Mouse (Mus musculus): ENCODE measurements around the gene Prss46. TPM values are rescaled to one million over a fixed set of nuclear protein-coding genes. Genes with fewer than 3 reads are reported as not detected.
"Not testable (repeated sequence)": the region's sequence is repeated elsewhere in the genome, so short reads cannot be mapped to it uniquely, and the experiment has no call there.

The Prss46 gene
- total and polyA plus RNA-seq, 2 experiments: not detected

DNA sequence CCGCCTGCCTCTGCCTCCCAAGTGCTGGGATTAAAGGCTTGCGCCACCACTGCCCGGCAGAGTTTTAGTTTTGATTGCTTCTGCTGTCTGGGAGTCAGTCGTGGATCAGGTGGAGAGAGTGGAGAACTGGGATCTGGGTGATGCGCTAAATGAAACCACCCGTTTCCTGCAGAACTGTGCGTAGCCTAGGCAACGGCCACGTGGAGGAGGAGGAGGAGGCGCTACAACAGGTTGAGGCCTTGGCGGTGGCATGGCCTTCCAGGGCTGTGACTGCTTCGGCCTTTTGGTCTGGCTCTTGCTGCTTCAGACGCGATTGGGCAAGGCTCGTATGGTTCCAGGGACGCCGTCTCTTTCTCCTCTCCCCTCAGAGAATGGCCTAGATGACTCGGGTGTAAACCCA is 30.5 kb upstream of the Prss46 start, which contains the start of gene Prss44:
TSS of gene Prss44 (plus strand) at position 206 of the 400 bp plus-strand sequence.
- Histone ChIP-seq H3K27ac (replicated peaks; ENCODE audit: insufficient read depth, low read depth, low read length) (no peak within 1 kb of the TSS), H3K4me3 (ENCODE audit: insufficient read depth, low read depth, low read length) (no peak within 1 kb of the TSS), H3K27me3 (ENCODE audit: control insufficient read depth, insufficient read depth, low read length) (no peaks in the 10 kb centered on the region), H3K4me1 (ENCODE audit: control insufficient read depth, insufficient read depth, low read length) (no peaks in the 10 kb centered on the region), H3K36me3 (ENCODE audit: control insufficient read depth, insufficient read depth, low read length) (no peaks in the 10 kb centered on the region), H3K79me2 (ENCODE audit: control insufficient read depth, insufficient read depth, low read length) (no peaks in the 10 kb centered on the region), H3K9ac (ENCODE audit: low read depth, low read length) (no peak within 1 kb of the TSS)
- TF ChIP-seq CTCF (IDR thresholded peaks at IDR 0.05; ENCODE audit: low read depth, low read length) (no peak), POLR2A (IDR thresholded peaks at IDR 0.05; ENCODE audit: extremely low read depth, insufficient read depth, low read length) (no peak)
- WGBS: 68% methylated on average over 18 of the region's 18 CpGs
- DNase-seq (ENCODE audit: extremely low read depth, low read depth, low spot score): no peak

DNA sequence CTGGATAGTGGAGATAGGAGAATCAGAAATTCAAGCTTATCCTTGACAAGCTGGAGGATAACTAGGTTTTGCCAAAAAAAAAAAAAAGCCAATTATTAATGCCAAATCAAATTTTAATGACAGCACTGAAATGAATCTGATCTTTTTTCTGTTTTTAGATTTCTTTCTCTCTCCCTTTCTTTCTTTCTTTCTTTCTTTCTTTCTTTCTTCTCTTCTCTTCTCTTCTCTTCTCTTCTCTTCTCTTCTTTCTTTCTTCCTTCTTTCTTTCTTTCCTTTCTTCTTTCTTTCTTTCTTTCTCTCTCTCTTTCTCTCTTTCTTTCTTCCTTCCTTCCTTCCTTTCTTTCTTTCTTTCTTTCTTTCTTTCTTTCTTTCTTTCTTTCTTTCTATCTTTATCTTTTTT is 23.8 kb upstream of the Prss46 start:
- DNase-seq (ENCODE audit: extremely low read depth, low read depth, low spot score); H3K4me1 ChIP-seq (ENCODE audit: control insufficient read depth, insufficient read depth, low read length); H3K4me3 ChIP-seq (ENCODE audit: insufficient read depth, low read depth, low read length); H3K27me3 ChIP-seq (ENCODE audit: control insufficient read depth, insufficient read depth, low read length); H3K36me3 ChIP-seq (ENCODE audit: control insufficient read depth, insufficient read depth, low read length); H3K9ac ChIP-seq (ENCODE audit: low read depth, low read length); H3K27ac ChIP-seq (replicated peaks; ENCODE audit: insufficient read depth, low read depth, low read length); H3K79me2 ChIP-seq (ENCODE audit: control insufficient read depth, insufficient read depth, low read length): not testable (repeated sequence)

DNA sequence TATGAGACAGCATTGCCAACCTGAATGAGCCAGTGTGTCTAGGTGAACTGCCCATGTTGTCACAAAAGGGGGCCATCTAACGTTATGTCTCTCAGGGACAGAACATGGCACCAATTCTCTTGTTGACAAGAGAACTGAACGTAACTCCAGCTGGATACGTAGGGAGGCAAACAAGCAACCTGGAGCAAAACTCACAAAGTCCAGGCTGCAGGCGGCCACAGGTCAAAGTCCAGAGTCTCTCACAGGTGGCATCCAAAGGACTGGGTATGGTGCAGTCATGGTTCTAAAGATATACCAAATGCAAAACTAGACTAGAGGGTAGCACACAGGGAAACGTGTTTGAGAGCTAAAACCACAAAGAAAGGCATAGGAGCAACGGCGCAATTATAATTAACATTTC is 22.9 kb upstream of the Prss46 start:
- TF ChIP-seq POLR2A (IDR thresholded peaks at IDR 0.05; ENCODE audit: extremely low read depth, insufficient read depth, low read length) (no peak), CTCF (IDR thresholded peaks at IDR 0.05; ENCODE audit: low read depth, low read length) (no peak)
- DNase-seq (ENCODE audit: extremely low read depth, low read depth, low spot score): peak; percentile 85

DNA sequence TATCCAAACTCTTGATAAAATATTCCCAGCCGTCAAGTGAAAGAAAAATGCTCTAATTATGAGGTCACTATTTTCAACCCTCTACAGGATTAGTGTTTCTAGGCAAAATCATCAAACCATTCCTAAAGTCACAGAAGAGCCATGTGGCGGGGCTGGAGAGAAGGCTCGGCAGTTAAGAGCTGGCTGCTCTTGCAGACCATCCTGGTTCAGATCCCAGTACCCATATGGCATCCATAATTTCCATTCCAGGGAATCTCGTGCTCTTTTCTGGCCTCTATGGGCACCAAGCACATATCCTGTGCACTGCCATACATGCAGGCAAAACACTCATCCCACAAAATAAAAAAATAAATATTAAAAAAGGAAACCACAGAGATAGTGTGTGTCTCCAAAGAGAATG is 18.9 kb upstream of the Prss46 start:
- WGBS: 80% methylated on average over 4 of the region's 4 CpGs
- H3K36me3 ChIP-seq (ENCODE audit: control insufficient read depth, insufficient read depth, low read length): no peaks in the 10 kb centered on the region
- H3K4me3 ChIP-seq (ENCODE audit: insufficient read depth, low read depth, low read length): no peak overlapping the region
- peaks cover 3% of the 10 kb centered on the region for H3K4me1 ChIP-seq (ENCODE audit: control insufficient read depth, insufficient read depth, low read length)
- H3K79me2 ChIP-seq (ENCODE audit: control insufficient read depth, insufficient read depth, low read length): no peaks in the 10 kb centered on the region
- no peak for TF ChIP-seq CTCF (IDR thresholded peaks at IDR 0.05; ENCODE audit: low read depth, low read length)
- no peak for TF ChIP-seq POLR2A (IDR thresholded peaks at IDR 0.05; ENCODE audit: extremely low read depth, insufficient read depth, low read length)
- no peak overlapping the region for H3K27ac ChIP-seq (replicated peaks; ENCODE audit: insufficient read depth, low read depth, low read length)
- no peak for DNase-seq (ENCODE audit: extremely low read depth, low read depth, low spot score)
- H3K27me3 ChIP-seq (ENCODE audit: control insufficient read depth, insufficient read depth, low read length): no peaks in the 10 kb centered on the region
- no peak overlapping the region for H3K9ac ChIP-seq (ENCODE audit: low read depth, low read length)

More for the DNA sequence above, 22.9 kb upstream of the Prss46 start:
- H3K27me3 ChIP-seq (ENCODE audit: control insufficient read depth, insufficient read depth, low read length): no peaks in the 10 kb centered on the region
- 45% methylated on average over 7 of the region's 7 CpGs for WGBS
- H3K79me2 ChIP-seq (ENCODE audit: control insufficient read depth, insufficient read depth, low read length): no peaks in the 10 kb centered on the region
- no peaks in the 10 kb centered on the region for H3K36me3 ChIP-seq (ENCODE audit: control insufficient read depth, insufficient read depth, low read length)
- H3K4me3 ChIP-seq (ENCODE audit: insufficient read depth, low read depth, low read length): no peak overlapping the region
- H3K4me1 ChIP-seq (ENCODE audit: control insufficient read depth, insufficient read depth, low read length): peaks cover 3% of the 10 kb centered on the region
- no peak overlapping the region for H3K9ac ChIP-seq (ENCODE audit: low read depth, low read length)
- H3K27ac ChIP-seq (replicated peaks; ENCODE audit: insufficient read depth, low read depth, low read length): peak overlapping the region; percentile 71

DNA sequence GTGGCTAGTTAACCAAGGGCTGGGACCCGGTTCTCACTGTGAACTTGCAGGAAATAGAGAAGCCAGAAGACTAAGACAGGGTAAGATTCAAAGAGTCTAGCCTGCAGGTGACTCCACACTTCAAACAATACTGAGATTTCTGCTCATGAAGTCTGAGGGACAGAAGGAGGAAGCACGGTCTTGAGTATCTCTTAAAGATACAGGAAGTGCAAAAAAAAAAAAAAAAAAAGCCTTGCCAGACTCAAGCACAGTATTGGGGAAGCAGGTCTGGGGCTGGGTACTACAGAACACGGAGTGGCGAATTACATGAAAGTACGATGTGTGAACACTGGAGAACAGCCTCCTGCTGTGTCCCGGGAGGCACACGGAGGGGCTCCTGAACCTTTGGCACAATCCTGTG is 18.5 kb upstream of the Prss46 start:
- no peak for DNase-seq (ENCODE audit: extremely low read depth, low read depth, low spot score)
- no peak overlapping the region for H3K4me3 ChIP-seq (ENCODE audit: insufficient read depth, low read depth, low read length)
- H3K4me1 ChIP-seq (ENCODE audit: control insufficient read depth, insufficient read depth, low read length): peaks cover 3% of the 10 kb centered on the region
- no peak for TF ChIP-seq CTCF (IDR thresholded peaks at IDR 0.05; ENCODE audit: low read depth, low read length)
- TF ChIP-seq POLR2A (IDR thresholded peaks at IDR 0.05; ENCODE audit: extremely low read depth, insufficient read depth, low read length): no peak
- no peak overlapping the region for H3K9ac ChIP-seq (ENCODE audit: low read depth, low read length)
- H3K79me2 ChIP-seq (ENCODE audit: control insufficient read depth, insufficient read depth, low read length): no peaks in the 10 kb centered on the region
- WGBS: 72% methylated on average over 7 of the region's 7 CpGs
- H3K36me3 ChIP-seq (ENCODE audit: control insufficient read depth, insufficient read depth, low read length): no peaks in the 10 kb centered on the region
- no peak overlapping the region for H3K27ac ChIP-seq (replicated peaks; ENCODE audit: insufficient read depth, low read depth, low read length)
- no peaks in the 10 kb centered on the region for H3K27me3 ChIP-seq (ENCODE audit: control insufficient read depth, insufficient read depth, low read length)

DNA sequence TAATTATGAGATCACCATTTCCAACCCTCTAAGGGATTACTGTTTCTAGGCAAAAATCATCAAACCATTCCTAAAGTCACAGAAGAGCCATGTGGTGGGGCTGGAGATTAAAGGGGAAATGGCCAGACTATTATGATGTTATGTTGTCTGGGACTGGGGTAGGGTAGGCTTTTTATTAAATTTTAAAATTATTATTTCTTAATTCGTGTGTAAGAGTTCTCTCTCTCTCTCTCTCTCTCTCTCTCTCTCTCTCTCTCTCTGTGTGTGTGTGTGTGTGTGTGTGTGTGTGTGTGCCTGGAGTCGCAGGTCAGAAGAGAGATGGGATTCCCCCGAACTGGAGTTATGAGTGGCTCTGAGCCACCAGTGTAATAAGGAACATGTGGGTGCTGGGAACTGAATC is 17.9 kb upstream of the Prss46 start, which contains the start of gene Prss43:
TSS of gene Prss43 (plus strand) at position 301 of the 400 bp plus-strand sequence.
- H3K9ac ChIP-seq (ENCODE audit: low read depth, low read length): no peak within 1 kb of the TSS
- WGBS: 83% methylated on average over 3 of the region's 3 CpGs
- H3K27me3 ChIP-seq (ENCODE audit: control insufficient read depth, insufficient read depth, low read length): no peaks in the 10 kb centered on the region
- no peaks in the 10 kb centered on the region for H3K36me3 ChIP-seq (ENCODE audit: control insufficient read depth, insufficient read depth, low read length)
- TF ChIP-seq CTCF (IDR thresholded peaks at IDR 0.05; ENCODE audit: low read depth, low read length): no peak
- H3K4me1 ChIP-seq (ENCODE audit: control insufficient read depth, insufficient read depth, low read length): no peaks in the 10 kb centered on the region
- no peak for DNase-seq (ENCODE audit: extremely low read depth, low read depth, low spot score)
- H3K4me3 ChIP-seq (ENCODE audit: insufficient read depth, low read depth, low read length): no peak within 1 kb of the TSS
- H3K79me2 ChIP-seq (ENCODE audit: control insufficient read depth, insufficient read depth, low read length): no peaks in the 10 kb centered on the region
- no peak within 1 kb of the TSS for H3K27ac ChIP-seq (replicated peaks; ENCODE audit: insufficient read depth, low read depth, low read length)

Measured in liver, adult 2 months (tissue).